Mouse (Mus musculus): ENCODE results near the gene Fcgrt. TPM values are rescaled to one million over a fixed set of nuclear protein-coding genes. Genes with fewer than 3 reads are reported as not detected.

Fcgrt gene
- total and polyA plus RNA-seq, 3 experiments, result 0.13 to 0.16 TPM; not detected in 1

DNA sequence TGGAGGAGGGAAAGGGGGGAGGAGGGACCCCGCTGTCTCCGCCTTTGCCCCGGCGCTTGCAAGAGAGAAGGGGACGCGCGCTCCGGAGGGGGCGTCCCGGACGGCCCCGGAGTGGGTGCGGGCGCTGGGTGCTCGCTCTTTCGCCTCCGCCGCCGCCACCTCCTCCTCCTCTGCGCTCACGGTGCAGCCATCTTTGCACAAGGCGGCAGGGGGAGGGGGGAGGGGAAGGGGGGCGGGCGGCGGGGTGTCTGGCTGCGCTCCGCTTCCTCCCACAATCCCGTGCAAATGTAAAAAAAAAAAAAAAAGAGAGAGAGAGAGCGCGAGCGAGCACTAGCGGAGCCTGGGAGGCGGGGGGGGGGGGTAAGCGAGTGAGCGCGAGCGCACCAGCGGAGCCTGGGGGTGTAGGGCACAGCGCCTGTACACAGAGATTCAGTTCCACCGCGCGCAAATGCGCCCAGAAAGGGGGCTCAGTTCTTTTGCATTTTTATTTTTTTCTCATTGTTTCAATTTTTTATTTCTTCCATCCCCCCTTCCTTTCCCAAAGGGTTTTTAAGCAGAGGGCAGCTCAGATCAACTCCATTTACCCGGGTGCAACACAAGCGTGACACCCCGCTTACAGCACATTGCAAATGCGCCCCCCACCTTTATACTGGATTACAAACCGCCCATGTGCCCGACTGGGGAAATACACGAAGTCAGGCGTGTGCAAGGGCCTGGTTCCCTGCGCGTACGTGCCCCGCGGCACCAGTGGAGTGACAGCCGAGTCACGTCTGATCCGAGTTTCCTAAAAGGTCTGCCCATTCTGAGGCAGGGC lies 50.3 kb downstream of the Fcgrt start (continued):
- no peak; the same call in 1 of the 2 replicates for TF ChIP-seq MXI1 (IDR thresholded peaks at IDR 0.05; ENCODE audit: low read depth, low read length)
- peak; percentile 94 for TF ChIP-seq ZNF384 (IDR thresholded peaks at IDR 0.05; ENCODE audit: low read depth, low read length)
- TF ChIP-seq RAD21 (IDR thresholded peaks at IDR 0.05; ENCODE audit: low read depth, low read length), result no peak
- no peak for TF ChIP-seq USF2 (conservative IDR thresholded peaks at IDR 0.05; ENCODE audit: low read depth, low read length)
- no peak for TF ChIP-seq E2F4 (IDR thresholded peaks at IDR 0.05; ENCODE audit: insufficient replicate concordance, low read depth, low read length)
- TF ChIP-seq EP300 (IDR thresholded peaks at IDR 0.05; ENCODE audit: low read length), result no peak

DNA sequence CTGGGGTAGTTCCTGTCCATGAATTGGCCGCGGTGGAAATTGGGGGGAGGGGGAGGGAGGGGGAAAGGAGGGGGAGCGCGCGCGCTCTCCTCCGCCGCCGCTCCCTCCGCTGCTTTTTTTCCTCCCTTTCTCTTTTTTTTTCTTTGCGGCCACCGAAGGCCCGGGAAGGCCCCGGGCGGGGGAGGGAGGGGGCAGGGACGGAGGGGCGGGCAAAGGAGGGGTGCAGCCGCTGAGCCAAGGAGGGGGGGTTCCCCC lies 50.9 kb downstream of the Fcgrt start, which contains the start of gene Prr12:
Gene Prr12 (minus strand): TSS at position 20 of the 255 bp plus-strand sequence.
- Histone ChIP-seq H3K4me2 (ENCODE audit: insufficient read depth, low read depth, poor library complexity, severe bottlenecking) (peak within 1 kb of the TSS; percentile 77), H3K4me3 (replicated peaks in 1 of 3; ENCODE audit: low read depth in 2 of 3, low read length in 2 of 3, poor library complexity in 1 of 3) (peak within 1 kb of the TSS; percentile 65 to 80 (median 72)), H3K27me3 (replicated peaks) (no peaks in the 10 kb centered on the region), H3K4me1 (ENCODE audit: control insufficient read depth in 1 of 2, insufficient read depth in 2 of 2) (peaks cover 0 to 25% of the 10 kb centered on the region in 2 experiments; a peak in 2 of 4 replicates), H3K27ac (ENCODE audit: insufficient read depth, low read depth) (peak within 1 kb of the TSS; percentile 98), H3K9ac (ENCODE audit: insufficient read depth, low read depth) (peak within 1 kb of the TSS; percentile 89), H3K79me2 (replicated peaks; ENCODE audit: control insufficient read depth, extremely low read depth, insufficient read depth, poor library complexity, severe bottlenecking) (peaks cover 3% of the 10 kb centered on the region), H3K36me3 (replicated peaks in 1 of 2; ENCODE audit: control insufficient read depth in 1 of 2, insufficient read depth in 1 of 2, low read length in 1 of 2) (peaks cover 25 to 26% of the 10 kb centered on the region in 2 experiments), H3K9me3 (replicated peaks; ENCODE audit: low read length) (no peaks in the 10 kb centered on the region)
- in situ Hi-C loops (cut with MboI; ENCODE audit: low pct_ligation_motif_present, low pct_unique_long_range_greater_than_20kb, low sequenced_read_pairs), result no loop called here
- dilution Hi-C loops (cut with MboI; ENCODE audit: extremely low pct_ligation_motif_present, extremely low pct_unique_long_range_greater_than_20kb, low sequenced_read_pairs), result no loop called here
- TF ChIP-seq BHLHE40 (IDR thresholded peaks at IDR 0.05; ENCODE audit: low read depth, low read length) (no peak), ZNF384 (IDR thresholded peaks at IDR 0.05; ENCODE audit: low read depth, low read length) (peak; percentile 84), HCFC1 (IDR thresholded peaks at IDR 0.05; ENCODE audit: low read depth, low read length) (no peak), ZC3H11A (IDR thresholded peaks at IDR 0.05; ENCODE audit: low read depth, low read length) (no peak), MAZ (IDR thresholded peaks at IDR 0.05; ENCODE audit: low read depth, low read length) (no peak)
- DNase-seq (ENCODE audit: extremely low read depth), result no peak

DNA sequence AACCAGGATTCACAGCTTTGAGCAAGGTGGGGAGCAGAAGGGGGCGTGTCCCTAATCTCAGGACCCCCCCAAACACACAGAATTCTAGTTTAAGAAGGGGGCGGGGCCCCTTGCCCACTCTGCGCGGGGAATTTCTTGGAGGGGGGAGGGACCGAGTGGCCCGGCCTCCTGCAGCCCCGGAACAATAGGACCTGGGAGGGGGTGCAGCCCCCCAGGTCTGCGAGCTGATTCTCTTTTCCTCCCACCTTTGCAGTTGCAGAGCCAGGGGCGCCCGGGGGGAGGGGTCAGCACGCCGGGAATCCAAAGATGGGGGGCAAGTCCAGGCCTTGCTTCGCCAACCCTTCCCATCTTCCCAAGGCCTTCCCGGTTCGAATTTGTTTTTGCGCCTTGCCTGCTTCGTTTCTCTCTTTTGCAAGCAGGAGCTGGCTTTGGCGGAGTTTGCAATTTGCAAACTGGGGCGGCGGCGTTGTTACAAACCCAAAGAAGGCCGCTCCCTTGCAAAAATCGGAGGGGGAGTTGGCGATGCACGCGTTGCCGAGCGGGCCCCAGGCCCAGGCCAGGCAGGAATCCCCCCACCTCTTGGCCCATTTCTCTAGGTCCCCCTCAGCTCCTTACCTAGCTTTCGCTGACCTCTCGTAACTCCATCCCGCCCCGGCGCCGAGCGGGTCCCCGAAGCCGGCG lies 51.3 kb downstream of the Fcgrt start:
- peak overlapping the region; percentile 64 to 80 (median 65) for H3K4me3 ChIP-seq (replicated peaks in 1 of 3; ENCODE audit: low read depth in 2 of 3, low read length in 2 of 3, poor library complexity in 1 of 3)
- dilution Hi-C loops (cut with MboI; ENCODE audit: extremely low pct_ligation_motif_present, extremely low pct_unique_long_range_greater_than_20kb, low sequenced_read_pairs), result no loop called here
- peak; percentile 25 for DNase-seq (ENCODE audit: extremely low read depth)

More for the DNA sequence above, 51.3 kb downstream of the Fcgrt start:
- Histone ChIP-seq H3K4me2 (ENCODE audit: insufficient read depth, low read depth, poor library complexity, severe bottlenecking) (peak overlapping the region; percentile 64), H3K9ac (ENCODE audit: insufficient read depth, low read depth) (peak overlapping the region; percentile 78), H3K4me1 (ENCODE audit: control insufficient read depth in 1 of 2, insufficient read depth in 2 of 2) (peaks cover 0 to 25% of the 10 kb centered on the region in 2 experiments; a peak in 2 of 4 replicates), H3K27me3 (replicated peaks) (no peaks in the 10 kb centered on the region), H3K9me3 (replicated peaks; ENCODE audit: low read length) (no peaks in the 10 kb centered on the region), H3K79me2 (replicated peaks; ENCODE audit: control insufficient read depth, extremely low read depth, insufficient read depth, poor library complexity, severe bottlenecking) (peaks cover 3% of the 10 kb centered on the region), H3K36me3 (replicated peaks in 1 of 2; ENCODE audit: control insufficient read depth in 1 of 2, insufficient read depth in 1 of 2, low read length in 1 of 2) (peaks cover 30% of the 10 kb centered on the region in 2 experiments), H3K27ac (ENCODE audit: insufficient read depth, low read depth) (peak overlapping the region; percentile 98)
- TF ChIP-seq CTCF (conservative IDR thresholded peaks at IDR 0.05 in 1 of 2, IDR thresholded peaks at IDR 0.05 in 1 of 2; ENCODE audit: low read depth in 2 of 2, low read length in 2 of 2) (no peak), USF2 (conservative IDR thresholded peaks at IDR 0.05; ENCODE audit: low read depth, low read length) (no peak), POLR2AphosphoS2 (IDR thresholded peaks at IDR 0.05; ENCODE audit: low read depth, low read length) (no peak), MXI1 (IDR thresholded peaks at IDR 0.05; ENCODE audit: low read depth, low read length) (0 out of 2 replicates have a peak, but pooled peaks have one; percentile 45), RAD21 (IDR thresholded peaks at IDR 0.05; ENCODE audit: low read depth, low read length) (no peak), ETS1 (conservative IDR thresholded peaks at IDR 0.05; ENCODE audit: low read depth, low read length) (no peak), USF1 (IDR thresholded peaks at IDR 0.05; ENCODE audit: low read depth, low read length) (no peak), BHLHE40 (IDR thresholded peaks at IDR 0.05; ENCODE audit: low read depth, low read length) (peak; percentile 27; the same call in 1 of the 2 replicates), POLR2A (IDR thresholded peaks at IDR 0.05; ENCODE audit: low read depth, low read length) (no peak), SIN3A (IDR thresholded peaks at IDR 0.05; ENCODE audit: low read length) (no peak), HCFC1 (IDR thresholded peaks at IDR 0.05; ENCODE audit: low read depth, low read length) (no peak)
- in situ Hi-C loops (cut with MboI; ENCODE audit: low pct_ligation_motif_present, low pct_unique_long_range_greater_than_20kb, low sequenced_read_pairs), result no loop called here
